Mouse (Mus musculus): ENCODE measurements around the gene Ahnak. TPM values are rescaled to one million over a fixed set of nuclear protein-coding genes. Genes with fewer than 3 reads are reported as not detected.
"Not testable (repeated sequence)": the region's sequence is repeated elsewhere in the genome, so short reads cannot be mapped to it uniquely, and the experiment has no call there.

The Ahnak gene
- total RNA-seq, 2 experiments from 2014 or later = 303 to 328 TPM

GRCm38 (mm10) chr19:9067292-9067691 lies 78.2 kb downstream of the Ahnak start:
- DNase-seq = no peak

GRCm38 (mm10) chr19:9069687-9070307 lies 80.7 kb downstream of the Ahnak start:
- peak; percentile 69 for DNase-seq

GRCm38 (mm10) chr19:9070316-9070715 lies 81.2 kb downstream of the Ahnak start:
- no peak for DNase-seq

GRCm38 (mm10) chr19:9071456-9072156 lies 82.5 kb downstream of the Ahnak start:
- DNase-seq = peak; percentile 81

GRCm38 (mm10) chr19:9072157-9072530 lies 83.1 kb downstream of the Ahnak start:
- no peak for DNase-seq

GRCm38 (mm10) chr19:9073776-9074411 lies 84.8 kb downstream of the Ahnak start:
- DNase-seq = no peak

- DNase-seq = no peak
Measured at GRCm38 (mm10) chr19:9074424-9074823, 85.3 kb downstream of the Ahnak start.

- DNase-seq = no peak
Measured at GRCm38 (mm10) chr19:9075558-9075957, 86.5 kb downstream of the Ahnak start.

- DNase-seq = no peak
Measured at GRCm38 (mm10) chr19:9076035-9076434, 87.0 kb downstream of the Ahnak start.

GRCm38 (mm10) chr19:9076982-9077660 lies 88.0 kb downstream of the Ahnak start:
- DNase-seq = no peak

- DNase-seq = no peak
Measured at GRCm38 (mm10) chr19:9079916-9080315, 90.8 kb downstream of the Ahnak start.

GRCm38 (mm10) chr19:9081311-9082190 lies 92.5 kb downstream of the Ahnak start:
- DNase-seq = no peak

- DNase-seq = peak; percentile 92
Measured at GRCm38 (mm10) chr19:9082191-9083009, 93.3 kb downstream of the Ahnak start.

- DNase-seq = no peak
Measured at GRCm38 (mm10) chr19:9083010-9083355, 93.9 kb downstream of the Ahnak start.

GRCm38 (mm10) chr19:9083892-9084291 lies 94.8 kb downstream of the Ahnak start:
- not testable (repeated sequence) for DNase-seq

GRCm38 (mm10) chr19:9087821-9088220 lies 98.7 kb downstream of the Ahnak start, which contains the start of gene Scgb1a1:
Scgb1a1 (minus strand) TSS chr19:9087958.
- no peak for DNase-seq

- DNase-seq = no peak
Measured at GRCm38 (mm10) chr19:9090191-9090590, 101.1 kb downstream of the Ahnak start.

- DNase-seq = no peak
Measured at GRCm38 (mm10) chr19:9090709-9091108, 101.6 kb downstream of the Ahnak start.

- no peak for DNase-seq
Measured at GRCm38 (mm10) chr19:9095111-9095510, 106.0 kb downstream of the Ahnak start.

GRCm38 (mm10) chr19:9097441-9097840 lies 108.4 kb downstream of the Ahnak start:
- peak; percentile 21 for DNase-seq

GRCm38 (mm10) chr19:9099751-9100150 lies 110.7 kb downstream of the Ahnak start:
- DNase-seq = no peak

Measured in heart, postnatal 4 days (tissue).